Mouse (Mus musculus) thymus, adult 2 months (tissue): ENCODE data around the gene Trpv1. TPM values are rescaled to one million over a fixed set of nuclear protein-coding genes. Genes with fewer than 3 reads are reported as not detected.

Experiments used
- DNase-seq: peaks from one replicate; pipeline ENCODE4 v3.0.0; 2021
- H3K27ac ChIP-seq: fragments of 200-500 bp; 2 replicates; pipeline ENCODE4 v1.5.1; 2012; ENCODE audit warnings: low read length, control low read depth; ENCODE audit not compliant: control insufficient read depth, insufficient read depth
- H3K27me3 ChIP-seq: fragments of 200-500 bp; 2 replicates; pipeline ENCODE4 v1.6.1; 2012; ENCODE audit warnings: mild to moderate bottlenecking, low read length, moderate library complexity, mixed read lengths; ENCODE audit not compliant: control insufficient read depth, insufficient read depth
- H3K36me3 ChIP-seq: fragments of 200-500 bp; 2 replicates; pipeline ENCODE4 v1.6.1; 2012; ENCODE audit warnings: mild to moderate bottlenecking, low read length, moderate library complexity; ENCODE audit not compliant: control insufficient read depth, insufficient read depth
- H3K4me1 ChIP-seq: fragments of 200-500 bp; replicated peaks from 2 replicates; pipeline ENCODE4 v1.6.1; 2012; ENCODE audit warnings: low read length; ENCODE audit not compliant: control insufficient read depth, insufficient read depth
- H3K4me3 ChIP-seq: fragments of 200-500 bp; 2 replicates; pipeline ENCODE4 v1.5.1; 2012; ENCODE audit warnings: mild to moderate bottlenecking, low read length, control low read depth, moderate library complexity; ENCODE audit not compliant: control insufficient read depth, insufficient read depth
- CTCF ChIP-seq: fragments of 200-500 bp; IDR thresholded peaks from 2 replicates; pipeline ENCODE4 v1.5.1; 2012; ENCODE audit warnings: mild to moderate bottlenecking, control low read depth, low read length, moderate library complexity, borderline replicate concordance; ENCODE audit not compliant: control insufficient read depth, poor library complexity, insufficient read depth; ENCODE audit errors: extremely low read depth
- POLR2A ChIP-seq: fragments of 200-500 bp; IDR thresholded peaks from 2 replicates; pipeline ENCODE4 v1.6.1; 2012; ENCODE audit warnings: mild to moderate bottlenecking, low read length, control low read depth, moderate library complexity; ENCODE audit not compliant: control insufficient read depth, poor library complexity, insufficient read depth; ENCODE audit errors: extremely low read depth
- WGBS: fragments of 180-500 bp; shearing (Covaris S2); methylation state at CpG from one replicate; pipeline ENCODE4 v1.1.7; 2018; 5-methylcytosine and 5-hydroxymethylcytosine counted together
- polyA plus RNA-seq: library from polyadenylated mRNA; depleted of rRNA; stranded (reverse); fragments of >200 nt; gene quantifications from 2 replicates; pipeline ENCODE4 v1.2.3, GENCODE M21; 2012

Gene Trpv1
- polyA plus RNA-seq, 1 experiment = 0.16 TPM

DNA sequence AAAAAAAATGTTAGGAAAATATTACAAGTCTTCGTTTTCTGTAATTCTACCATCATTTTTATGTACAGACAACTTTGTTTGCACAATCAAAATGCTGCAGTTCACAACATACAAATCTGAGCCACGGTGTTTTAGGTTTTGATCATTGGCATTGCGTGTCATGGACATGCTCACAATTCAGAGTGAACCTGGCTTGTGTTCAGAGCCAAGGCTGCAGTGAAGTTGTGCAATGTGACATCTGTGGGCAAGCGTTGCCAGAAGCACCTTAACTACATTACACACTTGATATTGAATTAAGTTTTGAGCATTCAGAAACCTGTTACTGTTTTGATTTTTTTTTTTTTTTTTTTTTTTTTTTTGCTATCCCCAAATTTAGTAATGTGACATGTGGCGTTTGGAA is 4.0 kb upstream of the Trpv1 start:
- TF ChIP-seq CTCF (no peak), POLR2A (no peak)
- H3K4me1 ChIP-seq = no peaks in the 10 kb centered on the region
- no peaks in the 10 kb centered on the region for H3K36me3 ChIP-seq
- no peak overlapping the region for H3K4me3 ChIP-seq
- H3K27me3 ChIP-seq = no peaks in the 10 kb centered on the region
- no peak for DNase-seq
- no peak overlapping the region for H3K27ac ChIP-seq
- 92% methylated on average over 5 of the region's 5 CpGs for WGBS

DNA sequence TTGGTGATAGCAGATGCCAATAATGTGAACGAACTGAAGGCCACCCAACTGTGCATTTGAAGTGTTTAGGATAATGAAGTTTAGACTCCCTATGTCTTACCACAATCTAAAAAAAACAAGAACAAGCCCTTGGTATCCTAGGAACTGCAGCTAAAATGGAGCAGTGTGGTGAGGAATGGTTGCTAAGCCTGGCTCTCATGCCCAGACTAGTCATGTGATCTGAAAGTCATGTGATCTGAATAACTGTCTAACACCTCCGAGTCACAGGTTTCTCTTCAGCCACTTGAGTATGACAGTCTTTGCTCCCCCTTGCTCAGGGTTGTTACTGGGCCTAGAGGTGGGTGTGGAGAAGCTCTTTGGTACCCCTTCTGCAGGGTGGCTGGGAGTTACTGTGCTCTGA is 1.6 kb upstream of the Trpv1 start:
- Histone ChIP-seq H3K27ac (no peak overlapping the region), H3K4me3 (no peak overlapping the region), H3K36me3 (no peaks in the 10 kb centered on the region), H3K27me3 (no peaks in the 10 kb centered on the region), H3K4me1 (no peaks in the 10 kb centered on the region)
- no peak for DNase-seq
- 54% methylated on average over 2 of the region's 2 CpGs for WGBS
- TF ChIP-seq POLR2A (no peak), CTCF (no peak)

DNA sequence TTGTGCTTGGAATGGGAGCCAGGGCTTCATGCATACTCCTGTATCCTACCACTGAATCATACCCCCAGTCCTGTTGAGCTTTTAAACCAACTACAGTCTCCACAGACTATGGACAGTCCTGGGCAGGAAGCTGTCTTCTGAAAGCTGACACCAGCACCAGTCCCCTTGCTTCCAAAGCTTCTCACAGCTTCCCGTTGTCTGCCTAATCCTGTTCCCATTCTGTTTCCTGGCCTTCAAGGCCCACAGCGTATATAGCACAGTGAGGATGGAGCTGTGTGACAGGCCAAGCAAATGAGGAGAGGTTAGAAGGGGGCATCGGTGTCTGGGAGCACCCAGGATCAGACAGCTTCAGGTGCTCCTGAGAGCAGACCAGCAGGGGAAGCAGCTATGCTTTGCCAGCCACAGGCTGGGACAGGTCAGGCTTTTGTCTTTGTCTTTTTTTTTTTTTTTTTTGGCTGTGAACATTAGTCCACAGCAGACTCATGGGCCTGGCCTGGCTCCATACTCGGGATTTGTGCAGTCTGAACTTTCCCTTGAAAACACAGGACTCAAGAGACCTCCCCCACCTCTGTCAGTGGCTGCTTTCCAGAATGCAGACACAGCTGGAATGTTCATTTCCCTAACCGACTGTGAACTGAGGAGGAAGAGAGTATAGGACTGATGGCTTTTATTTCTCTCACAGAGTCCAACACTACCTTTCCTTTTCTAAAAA is 2.1 kb downstream of the Trpv1 start:
- Histone ChIP-seq H3K27me3 (no peaks in the 10 kb centered on the region), H3K4me1 (no peaks in the 10 kb centered on the region), H3K36me3 (no peaks in the 10 kb centered on the region), H3K4me3 (no peak overlapping the region), H3K27ac (0 out of 2 replicates have a peak overlapping the region, but pooled peaks have one; percentile 49)
- TF ChIP-seq POLR2A = no peak
- TF ChIP-seq CTCF = no peak
- WGBS = 43% methylated on average over 5 of the region's 5 CpGs
- DNase-seq = no peak

DNA sequence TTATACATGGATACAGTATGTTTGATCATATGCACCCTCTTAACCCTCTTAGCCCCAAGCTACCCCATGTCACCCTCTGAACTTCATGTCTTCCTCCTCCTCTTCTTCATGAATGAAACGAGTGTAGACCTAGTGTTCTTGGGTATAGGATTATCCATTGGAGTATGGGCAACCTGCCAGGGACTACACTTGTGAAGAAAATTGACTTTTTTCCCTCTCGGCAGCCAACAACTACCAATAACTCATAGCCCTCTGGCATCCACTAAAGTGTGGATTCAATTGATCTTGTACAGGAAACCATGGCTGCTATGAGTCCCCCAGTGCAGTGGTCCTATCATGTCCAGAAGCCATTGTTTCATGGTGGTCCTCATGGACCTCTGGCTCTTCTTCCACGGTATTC is 2.6 kb downstream of the Trpv1 start:
- Histone ChIP-seq H3K27ac (no peak overlapping the region), H3K4me3 (no peak overlapping the region), H3K4me1 (no peaks in the 10 kb centered on the region), H3K27me3 (no peaks in the 10 kb centered on the region), H3K36me3 (no peaks in the 10 kb centered on the region)
- WGBS = 79% methylated on average over 3 of the region's 3 CpGs
- DNase-seq = no peak
- TF ChIP-seq POLR2A (no peak), CTCF (no peak)

DNA sequence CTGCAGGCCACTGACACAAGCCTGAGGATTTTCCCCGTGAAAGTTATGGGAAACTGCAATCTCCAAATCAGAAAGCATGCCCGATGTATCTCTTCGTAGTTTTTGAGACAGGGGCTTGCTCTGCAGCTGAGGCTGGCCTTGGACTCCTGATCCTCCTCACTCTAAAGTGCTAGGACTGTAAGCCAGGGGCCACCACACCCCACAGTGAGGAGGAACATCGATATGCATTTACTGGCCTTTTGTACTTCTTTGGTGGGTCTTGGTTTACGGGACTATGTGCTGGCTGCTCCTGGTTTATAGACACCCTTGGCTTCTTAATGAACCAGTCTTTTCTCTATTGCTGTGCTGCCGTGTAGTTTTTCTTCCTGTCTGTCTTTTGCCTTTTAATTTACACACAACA is 8.1 kb downstream of the Trpv1 start:
- no peak for TF ChIP-seq CTCF
- no peak for TF ChIP-seq POLR2A
- H3K36me3 ChIP-seq = no peaks in the 10 kb centered on the region
- H3K4me1 ChIP-seq = no peaks in the 10 kb centered on the region
- no peak for DNase-seq
- 89% methylated on average over 6 of the region's 6 CpGs for whole genome bisulfite sequencing
- no peaks in the 10 kb centered on the region for H3K27me3 ChIP-seq
- no peak overlapping the region for H3K4me3 ChIP-seq
- H3K27ac ChIP-seq = no peak overlapping the region

DNA sequence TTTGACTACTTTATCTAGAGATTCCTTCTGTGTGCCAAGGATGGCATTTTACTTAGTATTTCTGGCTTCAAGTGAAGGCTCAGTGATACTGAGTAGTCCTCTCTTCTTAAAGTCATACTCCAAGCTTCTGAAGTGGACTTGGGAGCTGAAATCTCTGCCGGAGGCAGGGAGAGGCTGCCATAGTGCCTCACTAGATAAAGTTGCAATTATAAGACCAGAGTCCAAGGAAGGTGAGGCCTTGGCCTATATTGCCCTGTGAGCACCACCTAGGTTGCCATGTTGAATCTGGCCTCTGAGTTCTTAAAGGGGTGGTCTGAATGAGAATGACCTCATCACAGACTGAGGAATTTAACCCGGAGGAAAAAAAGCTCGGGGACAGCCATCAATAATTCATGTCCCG is 8.7 kb downstream of the Trpv1 start:
- Histone ChIP-seq H3K36me3 (no peaks in the 10 kb centered on the region), H3K27me3 (no peaks in the 10 kb centered on the region), H3K4me3 (no peak overlapping the region), H3K27ac (no peak overlapping the region), H3K4me1 (no peaks in the 10 kb centered on the region)
- 91% methylated on average over 4 of the region's 4 CpGs for WGBS
- DNase-seq = no peak
- TF ChIP-seq CTCF (no peak), POLR2A (no peak)
